Mouse (Mus musculus): ENCODE results near the gene Cdc42ep3.
A peak's percentile ranks its signal among the peaks of the same experiment; 100 is the strongest.

The Cdc42ep3 gene

GRCm38 (mm10) chr17:79354444-79355270 is at the start of gene Cdc42ep3:
Gene Cdc42ep3, minus strand, starts transcription at chr17:79355091.
- peak; percentile 59 to 64 for DNase-seq

- DNase-seq, result no peak
These were observed 45.5 kb upstream of the Cdc42ep3 start for GRCm38 (mm10) chr17:79400356-79400755.

GRCm38 (mm10) chr17:79398416-79398815 is 43.5 kb upstream of the Cdc42ep3 start:
- DNase-seq, result no peak

- no peak for DNase-seq
These were observed 39.9 kb upstream of the Cdc42ep3 start for GRCm38 (mm10) chr17:79394799-79395198.

- DNase-seq, result no peak
These were observed 39.0 kb upstream of the Cdc42ep3 start for GRCm38 (mm10) chr17:79393886-79394285.

- no peak for DNase-seq
These were observed 32.7 kb upstream of the Cdc42ep3 start for GRCm38 (mm10) chr17:79387465-79388066.

- DNase-seq, result no peak
These were observed 26.6 kb upstream of the Cdc42ep3 start for GRCm38 (mm10) chr17:79381485-79381884.

- DNase-seq, result no peak
These were observed 24.3 kb upstream of the Cdc42ep3 start for GRCm38 (mm10) chr17:79379191-79379590.

- no peak for DNase-seq
These were observed 21.7 kb upstream of the Cdc42ep3 start for GRCm38 (mm10) chr17:79376434-79377210.

GRCm38 (mm10) chr17:79372973-79373372 is 18.1 kb upstream of the Cdc42ep3 start:
- no peak for DNase-seq

- DNase-seq, result no peak
These were observed 10.0 kb upstream of the Cdc42ep3 start for GRCm38 (mm10) chr17:79364749-79365450.

GRCm38 (mm10) chr17:79356071-79356601 is 1.2 kb upstream of the Cdc42ep3 start:
- peak in 1 of 2 experiments; percentile 23 for DNase-seq

- peak; percentile 65 to 67 for DNase-seq
These were observed 540 bp upstream of the Cdc42ep3 start for GRCm38 (mm10) chr17:79355271-79355991.

GRCm38 (mm10) chr17:79354174-79354443 is 782 bp downstream of the Cdc42ep3 start:
- DNase-seq, result no peak

GRCm38 (mm10) chr17:79353446-79354173 is 1.3 kb downstream of the Cdc42ep3 start:
- peak in 1 of 2 experiments; percentile 22 for DNase-seq

GRCm38 (mm10) chr17:79350751-79351191 is 4.1 kb downstream of the Cdc42ep3 start:
- no peak for DNase-seq

GRCm38 (mm10) chr17:79349371-79349770 is 5.5 kb downstream of the Cdc42ep3 start:
- DNase-seq, result no peak

- no peak for DNase-seq
These were observed 6.8 kb downstream of the Cdc42ep3 start for GRCm38 (mm10) chr17:79347920-79348589.

- no peak for DNase-seq
These were observed 7.6 kb downstream of the Cdc42ep3 start for GRCm38 (mm10) chr17:79347291-79347690.

- no peak for DNase-seq
These were observed 9.7 kb downstream of the Cdc42ep3 start for GRCm38 (mm10) chr17:79345001-79345709.
